In genomic region chr8:63829096-63829495, GRCm38 (mm10) we compare ENCODE assay signal across 19 mouse cellular contexts.
A peak's percentile ranks its signal among the peaks of the same experiment; 100 is the strongest.
DNase-seq lines count a peak whose midpoint lies in the region; TF ChIP-seq lines count a peak whose summit lies in the region.
"Had no signal": no experiment of that assay in that cellular context is flagged by ENCODE, and none has a peak within 500 bp of the region (broad histone marks: within the 10 kb centered on the region; RNA-seq: fewer than 3 reads in every experiment).

No protein-coding gene starts in this region.

- H3K36me3 ChIP-seq in ES-E14 (ENCODE audit: control insufficient read depth, insufficient read depth, low read length, poor library complexity, severe bottlenecking): no peaks in the 10 kb centered on the region
- H3K36me3 ChIP-seq: embryonic facial prominence, embryonic 10.5 days; embryonic facial prominence, embryonic 12.5 days; forebrain, embryonic 15.5 days had no signal

- H3K4me1 ChIP-seq in ES-E14 (ENCODE audit: control insufficient read depth in 2 of 2, insufficient read depth in 2 of 2, low read length in 2 of 2, poor library complexity in 1 of 2): no peaks in the 10 kb centered on the region
- H3K4me1 ChIP-seq: embryonic facial prominence, embryonic 10.5 days; embryonic facial prominence, embryonic 12.5 days; forebrain, embryonic 13.5 days; forebrain, embryonic 15.5 days had no signal

- H3K9me3 ChIP-seq in ES-E14 (ENCODE audit: control insufficient read depth, insufficient read depth, low read depth, low read length): no peaks in the 10 kb centered on the region
- H3K9me3 ChIP-seq: embryonic facial prominence, embryonic 10.5 days; embryonic facial prominence, embryonic 12.5 days; forebrain, embryonic 13.5 days; forebrain, embryonic 15.5 days had no signal

- in situ Hi-C loops in ES-E14 (cut with MboI; ENCODE audit: low sequenced_read_pairs in 2 of 2, unreplicated experiment in 2 of 2): no loop called here

- peak; percentile 72 for DNase-seq in ES-CJ7 (ENCODE audit: low read depth, low spot score)
- peak; percentile 22 for DNase-seq in ES-E14 (ENCODE audit: low read depth, low spot score)
- peak; percentile 1 for DNase-seq in WW6 (ENCODE audit: low read depth, low spot score)
- DNase-seq in neural tube, embryonic 10.5 days (ENCODE audit: extremely low spot score, low spot score): no peak
- DNase-seq in ovary, postnatal 10 days (ENCODE audit: low spot score): no peak
- DNase-seq in left cerebral cortex, adult 2 months (ENCODE audit: extremely low spot score in 1 of 2, low spot score in 2 of 2): no peak
- DNase-seq: adrenal gland, adult 8-10 months; adrenal gland, postnatal 14 days; adrenal gland, postnatal 36 days; cerebellum, adult 11-12 months; cerebellum, adult 2 months; cerebellum, adult 9-10 months; cerebellum, postnatal 10 days; cerebellum, postnatal 25 days; forebrain, postnatal 0 days had no signal

- no peak overlapping the region for H3K27ac ChIP-seq in ES-E14 (ENCODE audit: insufficient read depth, low read depth, low read length, poor library complexity, severe bottlenecking)
- no peak overlapping the region for H3K27ac ChIP-seq in left cerebral cortex, adult 2 months
- H3K27ac ChIP-seq: embryonic facial prominence, embryonic 10.5 days; embryonic facial prominence, embryonic 12.5 days; forebrain, embryonic 13.5 days; forebrain, embryonic 15.5 days had no signal

- H3K4me3 ChIP-seq in ES-E14 (ENCODE audit: insufficient read depth in 1 of 2, low read depth in 1 of 2, low read length in 2 of 2, poor library complexity in 1 of 2, severe bottlenecking in 1 of 2): no peak overlapping the region
- H3K4me3 ChIP-seq in left cerebral cortex, adult 2 months: no peak overlapping the region
- H3K4me3 ChIP-seq: embryonic facial prominence, embryonic 10.5 days; embryonic facial prominence, embryonic 12.5 days; forebrain, embryonic 13.5 days; forebrain, embryonic 15.5 days had no signal

- intact Hi-C loops in left cerebral cortex, adult 2 months (cut with DNase I): no loop called here

- TF ChIP-seq CTCF in left cerebral cortex, adult 2 months (IDR thresholded peaks at IDR 0.05): no peak

- no peak overlapping the region for H3K9ac ChIP-seq in ES-E14 (ENCODE audit: insufficient read depth, low read depth, low read length, poor library complexity, severe bottlenecking)
- H3K9ac ChIP-seq: embryonic facial prominence, embryonic 12.5 days; forebrain, embryonic 13.5 days; forebrain, embryonic 15.5 days; forebrain, postnatal 0 days had no signal

TF ChIP-seq in ES-E14, 5 proteins besides CTCF, POLR2A, EP300 and RAD21:
- TF ChIP-seq HCFC1 (IDR thresholded peaks at IDR 0.05; ENCODE audit: borderline replicate concordance, insufficient read depth, low read length) (no peak), CHD2 (IDR thresholded peaks at IDR 0.05; ENCODE audit: low read depth, low read length) (no peak), ZNF384 (IDR thresholded peaks at IDR 0.05; ENCODE audit: low read depth, low read length) (no peak), ZC3H11A (IDR thresholded peaks at IDR 0.05; ENCODE audit: borderline replicate concordance, low read depth, low read length) (no peak), MAFK (IDR thresholded peaks at IDR 0.05; ENCODE audit: insufficient read depth, low read depth, low read length) (no peak)

Comparison
In these comparisons a context has a peak if more than half of its experiments do, and no peak if none do; other contexts are left out.
1. DNase-seq: peak in ES-CJ7 (single experiment), ES-E14 (single experiment) and WW6 (single experiment); none in neural tube, embryonic 10.5 days (single experiment), ovary, postnatal 10 days (single experiment) and left cerebral cortex, adult 2 months (0 of 2).